Mouse (Mus musculus) ES-Bruce4 (cell line): ENCODE results near the gene Cbl. TPM values are rescaled to one million over a fixed set of nuclear protein-coding genes. Genes with fewer than 3 reads are reported as not detected.
A peak's percentile ranks its signal among the peaks of the same experiment; 100 is the strongest.

Experiments
- H3K27ac ChIP-seq: 2 replicates; pipeline ENCODE4 v1.5.1; 2012; ENCODE audit warnings: low read length, inconsistent platforms; ENCODE audit not compliant: insufficient read depth
- H3K27me3 ChIP-seq: 2 replicates; pipeline ENCODE4 v1.6.1; 2012; ENCODE audit warnings: mild to moderate bottlenecking, low read length, inconsistent platforms; ENCODE audit not compliant: control insufficient read depth, poor library complexity, insufficient read depth, severe bottlenecking
- H3K36me3 ChIP-seq: 2 replicates; pipeline ENCODE4 v1.6.1; 2012; ENCODE audit warnings: inconsistent platforms, mild to moderate bottlenecking, low read length, moderate library complexity; ENCODE audit not compliant: control insufficient read depth, poor library complexity, insufficient read depth, severe bottlenecking
- H3K4me1 ChIP-seq: one replicate; pipeline ENCODE4 v1.8.1; 2011; ENCODE audit warnings: low read length; ENCODE audit not compliant: control insufficient read depth, insufficient read depth
- H3K4me3 ChIP-seq: 2 replicates; pipeline ENCODE4 v1.5.1; 2011; ENCODE audit warnings: low read depth, mild to moderate bottlenecking, low read length
- H3K9ac ChIP-seq: 2 replicates; pipeline ENCODE4 v1.6.1; 2012; ENCODE audit warnings: low read depth, mild to moderate bottlenecking, inconsistent platforms; ENCODE audit not compliant: poor library complexity, severe bottlenecking
- H3K9me3 ChIP-seq: replicated peaks from 2 replicates; pipeline ENCODE4 v1.6.1; 2012; ENCODE audit warnings: mild to moderate bottlenecking, low read length, inconsistent platforms; ENCODE audit not compliant: control insufficient read depth, poor library complexity, insufficient read depth, severe bottlenecking
- CTCF ChIP-seq: IDR thresholded peaks from one replicate; pipeline ENCODE4 v1.8.1; 2011; ENCODE audit warnings: low read depth, low read length
- EP300 ChIP-seq: IDR thresholded peaks from 2 replicates; pipeline ENCODE4 v1.6.1; 2011; ENCODE audit warnings: low read depth, low read length; ENCODE audit not compliant: insufficient read depth
- POLR2A ChIP-seq: IDR thresholded peaks from one replicate; pipeline ENCODE4 v1.8.1; 2011; ENCODE audit warnings: low read length; ENCODE audit not compliant: insufficient read depth
- polyA plus RNA-seq: library from polyadenylated mRNA; stranded (reverse); fragments of >200 nt; gene quantifications from 2 replicates; pipeline ENCODE4 v1.2.4, GENCODE M21; 2011; ENCODE audit warnings: low read depth; ENCODE audit not compliant: missing spikeins, insufficient read depth, insufficient read length

Gene Cbl
- polyA plus RNA-seq, 1 experiment: 58.8 TPM

- Histone ChIP-seq H3K9ac (no peak overlapping the region), H3K4me1 (peaks cover 7% of the 10 kb centered on the region), H3K4me3 (no peak overlapping the region), H3K9me3 (no peaks in the 10 kb centered on the region), H3K27me3 (no peaks in the 10 kb centered on the region), H3K27ac (no peak overlapping the region), H3K36me3 (peaks cover 47% of the 10 kb centered on the region)
- TF ChIP-seq EP300 (no peak), CTCF (no peak), POLR2A (no peak)
Observed at GRCm38 (mm10) chr9:44137846-44138245, 96.0 kb downstream of the Cbl start.

- Histone ChIP-seq H3K9me3 (no peaks in the 10 kb centered on the region), H3K4me3 (peak overlapping the region; percentile 82), H3K27ac (no peak overlapping the region), H3K27me3 (no peaks in the 10 kb centered on the region), H3K36me3 (peaks cover 35% of the 10 kb centered on the region), H3K4me1 (peaks cover 9% of the 10 kb centered on the region), H3K9ac (peak overlapping the region; percentile 87)
- no peak for TF ChIP-seq CTCF
Observed at GRCm38 (mm10) chr9:44135731-44136411, 98.0 kb downstream of the Cbl start.

- peak overlapping the region; percentile 82 for H3K4me3 ChIP-seq
- peaks cover 6% of the 10 kb centered on the region for H3K4me1 ChIP-seq
- peak overlapping the region; percentile 87 for H3K9ac ChIP-seq
- H3K36me3 ChIP-seq: peaks cover 32% of the 10 kb centered on the region
- TF ChIP-seq POLR2A (no peak), EP300 (0 out of 2 replicates have a peak, but pooled peaks have one; percentile 21)
- no peaks in the 10 kb centered on the region for H3K27me3 ChIP-seq
- no peak overlapping the region for H3K27ac ChIP-seq
- no peaks in the 10 kb centered on the region for H3K9me3 ChIP-seq
Observed at GRCm38 (mm10) chr9:44134851-44135730, 98.8 kb downstream of the Cbl start.

GRCm38 (mm10) chr9:44134101-44134850 is 99.6 kb downstream of the Cbl start, which contains the start of gene Mcam:
Gene Mcam, plus strand, starts transcription at chr9:44134469.
- H3K27me3 ChIP-seq: no peaks in the 10 kb centered on the region
- H3K27ac ChIP-seq: no peak within 1 kb of the TSS
- peaks cover 6% of the 10 kb centered on the region for H3K4me1 ChIP-seq

GRCm38 (mm10) chr9:44133287-44133686 is 100.6 kb downstream of the Cbl start:
- no peak overlapping the region for H3K4me3 ChIP-seq
- peaks cover 16% of the 10 kb centered on the region for H3K36me3 ChIP-seq
- no peak for TF ChIP-seq POLR2A
- no peak for TF ChIP-seq EP300
- no peak for TF ChIP-seq CTCF
- no peak overlapping the region for H3K27ac ChIP-seq
- H3K4me1 ChIP-seq: peaks cover 6% of the 10 kb centered on the region
- H3K27me3 ChIP-seq: no peaks in the 10 kb centered on the region
- no peaks in the 10 kb centered on the region for H3K9me3 ChIP-seq
- H3K9ac ChIP-seq: no peak overlapping the region

More at GRCm38 (mm10) chr9:44134101-44134850, 99.6 kb downstream of the Cbl start, which contains the start of gene Mcam:
- TF ChIP-seq CTCF (no peak), EP300 (no peak), POLR2A (peak; percentile 75)
- Histone ChIP-seq H3K9me3 (no peaks in the 10 kb centered on the region), H3K4me3 (peak within 1 kb of the TSS; percentile 82), H3K36me3 (peaks cover 26% of the 10 kb centered on the region), H3K9ac (peak within 1 kb of the TSS; percentile 87)
